Mouse (Mus musculus) embryonic facial prominence, embryonic 14.5 days (tissue): ENCODE data around the gene 6030408B16Rik. TPM values are rescaled to one million over a fixed set of nuclear protein-coding genes. Genes with fewer than 3 reads are reported as not detected.

ENCODE experiments used
- ATAC-seq: fragments of 200-750 bp; cut with Nextera tagmentation; 2 replicates; pipeline ENCODE4 v1.8.0; 2017; ENCODE audit warnings: low read depth, moderate number of reproducible peaks, moderate TSS enrichment
- DNase-seq: peaks from one replicate; pipeline ENCODE4 v3.0.0-alpha.2; 2015; ENCODE audit warnings: low spot score
- H3K27ac ChIP-seq: fragments of 300-500 bp; sonication (generic); replicated peaks from 2 replicates; pipeline ENCODE4 v1.5.1; 2014; ENCODE audit warnings: low read depth, mild to moderate bottlenecking, low read length, moderate library complexity
- H3K27me3 ChIP-seq: fragments of 300-500 bp; sonication (generic); replicated peaks from 2 replicates; pipeline ENCODE4 v1.6.1; 2014; ENCODE audit warnings: low read length; ENCODE audit not compliant: control insufficient read depth, insufficient read depth
- H3K36me3 ChIP-seq: fragments of 300-500 bp; sonication (generic); 2 replicates; pipeline ENCODE4 v1.6.1; 2014; ENCODE audit warnings: low read length, mixed read lengths; ENCODE audit not compliant: control insufficient read depth, insufficient read depth
- H3K4me1 ChIP-seq: fragments of 300-500 bp; sonication (generic); 2 replicates; pipeline ENCODE4 v1.6.1; 2014; ENCODE audit warnings: antibody characterized with exemption, low read length; ENCODE audit not compliant: control insufficient read depth, insufficient read depth
- H3K4me2 ChIP-seq: fragments of 300-500 bp; sonication (generic); 2 replicates; pipeline ENCODE4 v1.6.1; 2014; ENCODE audit warnings: low read depth, mild to moderate bottlenecking, low read length, moderate library complexity, mixed read lengths
- H3K4me3 ChIP-seq: fragments of 300-500 bp; sonication (generic); 2 replicates; pipeline ENCODE4 v1.5.1; 2014; ENCODE audit warnings: low read depth, mild to moderate bottlenecking, low read length
- H3K9ac ChIP-seq: fragments of 300-500 bp; sonication (generic); 2 replicates; pipeline ENCODE4 v1.6.1; 2014; ENCODE audit warnings: low read depth, mild to moderate bottlenecking, low read length, moderate library complexity, mixed read lengths
- H3K9me3 ChIP-seq: fragments of 300-500 bp; sonication (generic); 2 replicates; pipeline ENCODE4 v1.6.1; 2016; ENCODE audit warnings: low read length; ENCODE audit not compliant: control insufficient read depth
- WGBS: fragments of 180-500 bp; shearing (Covaris S2); extraction: QIAGEN DNeasy Blood & Tissue Kit; methylation state at CpG from one replicate; pipeline ENCODE4 v1.1.7; 2014; 5-methylcytosine and 5-hydroxymethylcytosine counted together
- polyA plus RNA-seq: library from polyadenylated mRNA; unstranded; fragments of >200 nt; fragmentation: Nextera tagmentation; extraction: Ambion mirVana; gene quantifications from 2 replicates; pipeline ENCODE4 v1.2.1, GENCODE M21; 2014

The 6030408B16Rik gene
- polyA plus RNA-seq, 1 experiment from 2014 or later: 0.84 TPM

DNA sequence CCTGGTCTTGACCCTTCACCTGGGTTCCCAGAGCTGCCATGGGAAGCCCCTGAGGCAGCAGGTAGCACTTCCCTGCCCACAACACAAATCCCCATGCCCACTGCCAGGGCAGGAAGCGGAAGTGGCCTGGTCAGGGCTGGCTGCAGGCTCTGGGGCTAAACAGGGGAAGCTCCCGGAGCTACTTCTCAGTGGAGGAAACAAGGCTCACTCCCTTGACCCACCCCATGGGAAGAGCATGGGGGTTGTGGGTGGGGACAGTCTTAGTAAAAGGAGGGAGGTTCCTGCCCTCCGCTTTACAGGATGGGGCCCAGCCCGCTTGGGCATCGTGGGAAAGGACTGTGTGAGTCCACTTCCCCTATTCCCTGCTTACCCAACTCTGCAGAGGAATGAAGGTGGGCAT lies 30.5 kb upstream of the 6030408B16Rik start:
- Histone ChIP-seq H3K4me3 (no peak overlapping the region), H3K36me3 (no peaks in the 10 kb centered on the region; the same call in 1 of the 2 replicates), H3K27ac (no peak overlapping the region), H3K4me1 (peaks cover 35% of the 10 kb centered on the region), H3K4me2 (no peak overlapping the region), H3K27me3 (no peaks in the 10 kb centered on the region), H3K9ac (no peak overlapping the region), H3K9me3 (no peaks in the 10 kb centered on the region)
- no peak for ATAC-seq
- WGBS: 64% methylated on average over 5 of the region's 5 CpGs
- DNase-seq: peak; percentile 51

DNA sequence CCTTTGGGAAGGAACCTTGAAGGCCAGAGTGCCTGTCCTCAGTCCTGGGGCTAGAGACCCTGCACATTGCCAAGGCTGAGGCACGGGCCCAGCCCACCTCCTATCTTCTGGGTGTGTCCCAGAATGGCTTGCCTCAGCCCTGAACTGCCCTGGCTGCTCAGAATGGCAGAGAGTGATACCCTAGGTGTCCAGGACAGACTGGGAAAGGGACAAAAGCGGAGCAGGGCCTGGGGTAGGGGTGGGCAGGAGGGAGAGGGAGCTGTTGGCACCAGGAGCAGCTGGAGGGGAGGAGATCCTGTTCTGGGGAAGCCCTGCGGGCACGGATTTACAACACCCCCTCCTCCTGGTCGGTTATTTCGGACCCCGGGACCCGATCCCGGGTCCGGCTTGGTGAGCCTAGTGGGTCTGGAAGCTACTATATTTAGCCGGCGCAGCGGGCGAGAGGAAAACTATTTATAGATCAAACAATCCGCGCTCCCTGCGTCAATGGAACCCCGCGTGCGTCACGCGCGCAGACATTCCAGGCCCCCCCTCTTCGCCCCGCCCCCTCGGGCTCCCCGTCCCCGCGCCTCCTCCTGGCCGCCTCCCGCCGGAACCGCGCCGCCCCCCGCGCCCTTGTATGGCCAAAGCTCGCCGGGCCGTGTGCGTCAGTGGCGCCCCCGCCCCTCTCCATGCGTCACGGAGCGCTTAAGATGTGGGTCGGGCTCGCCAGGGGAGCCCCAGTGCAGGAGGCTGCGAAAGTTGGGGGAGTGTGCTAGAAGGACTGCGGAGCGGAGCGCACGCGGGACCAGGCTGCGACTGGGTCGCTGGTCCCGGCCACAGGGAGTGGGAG lies 26.7 kb upstream of the 6030408B16Rik start:
- peak overlapping the region; percentile 48 for H3K4me3 ChIP-seq
- DNase-seq (peak; percentile 96), ATAC-seq (peak; percentile 94)
- H3K4me2 ChIP-seq: peak overlapping the region; percentile 91
- no peaks in the 10 kb centered on the region for H3K27me3 ChIP-seq
- no peaks in the 10 kb centered on the region for H3K9me3 ChIP-seq
- WGBS: 2% methylated on average over 41 of the region's 57 CpGs
- peak overlapping the region; percentile 71 for H3K9ac ChIP-seq
- H3K36me3 ChIP-seq: peaks cover 15% of the 10 kb centered on the region
- peaks cover 24% of the 10 kb centered on the region for H3K4me1 ChIP-seq
- H3K27ac ChIP-seq: peak overlapping the region; percentile 82

- H3K27me3 ChIP-seq: no peaks in the 10 kb centered on the region
- peak; percentile 45 for DNase-seq
- H3K27ac ChIP-seq: peak overlapping the region; percentile 82
- peak overlapping the region; percentile 71 for H3K9ac ChIP-seq
- peak overlapping the region; percentile 91 for H3K4me2 ChIP-seq
- peaks cover 23% of the 10 kb centered on the region for H3K36me3 ChIP-seq
- ATAC-seq: peak; percentile 7; the same call in 1 of the 2 replicates
- H3K4me3 ChIP-seq: peak overlapping the region; percentile 48
- WGBS: 4% methylated on average over 25 of the region's 25 CpGs
- no peaks in the 10 kb centered on the region for H3K9me3 ChIP-seq
- H3K4me1 ChIP-seq: peaks cover 18% of the 10 kb centered on the region
Observed at GRCm38 (mm10) chr15:101267053-101268032, 25.7 kb upstream of the 6030408B16Rik start.

GRCm38 (mm10) chr15:101270101-101270820 lies 22.8 kb upstream of the 6030408B16Rik start:
- Histone ChIP-seq H3K9ac (no peak overlapping the region), H3K4me3 (no peak overlapping the region), H3K4me2 (no peak overlapping the region), H3K27me3 (no peaks in the 10 kb centered on the region), H3K27ac (no peak overlapping the region), H3K4me1 (peaks cover 18% of the 10 kb centered on the region), H3K9me3 (no peaks in the 10 kb centered on the region), H3K36me3 (peaks cover 45% of the 10 kb centered on the region)
- ATAC-seq: no peak
- 89% methylated on average over 29 of the region's 29 CpGs for WGBS
- no peak for DNase-seq

DNA sequence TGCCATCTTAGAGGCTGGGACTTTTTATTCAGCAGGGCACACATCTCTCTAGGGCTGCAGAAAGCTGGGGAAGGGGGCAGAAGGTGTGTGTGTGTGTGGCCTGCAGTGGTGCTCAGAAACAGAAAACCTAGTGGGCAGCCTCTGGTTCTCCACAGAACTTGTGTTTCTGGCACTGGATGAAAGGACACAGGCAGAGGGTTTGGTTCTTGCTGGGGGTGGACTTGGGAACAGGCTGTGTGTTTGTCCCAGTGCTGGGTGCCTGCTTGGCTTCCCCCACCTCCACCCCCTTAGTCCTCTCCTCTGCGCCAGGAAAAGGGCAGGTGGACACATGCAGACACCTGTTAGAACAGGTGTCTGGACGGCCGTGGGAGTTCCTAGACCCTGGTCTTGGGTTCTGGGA lies 21.9 kb upstream of the 6030408B16Rik start:
- Histone ChIP-seq H3K27me3 (no peaks in the 10 kb centered on the region), H3K4me3 (no peak overlapping the region), H3K27ac (no peak overlapping the region), H3K4me2 (no peak overlapping the region), H3K36me3 (peaks cover 45% of the 10 kb centered on the region), H3K9ac (no peak overlapping the region), H3K9me3 (no peaks in the 10 kb centered on the region), H3K4me1 (peaks cover 14% of the 10 kb centered on the region)
- ATAC-seq: no peak
- DNase-seq: no peak
- WGBS: 77% methylated on average over 3 of the region's 3 CpGs

- DNase-seq (no peak), ATAC-seq (no peak)
- H3K9me3 ChIP-seq: no peaks in the 10 kb centered on the region
- H3K27me3 ChIP-seq: no peaks in the 10 kb centered on the region
- 76% methylated on average over 14 of the region's 15 CpGs for WGBS
- peaks cover 45% of the 10 kb centered on the region for H3K36me3 ChIP-seq
- no peak overlapping the region for H3K9ac ChIP-seq
- H3K4me2 ChIP-seq: no peak overlapping the region
- peaks cover 13% of the 10 kb centered on the region for H3K4me1 ChIP-seq
- no peak overlapping the region for H3K4me3 ChIP-seq
- H3K27ac ChIP-seq: no peak overlapping the region
Observed at GRCm38 (mm10) chr15:101271513-101271912, 21.5 kb upstream of the 6030408B16Rik start.

DNA sequence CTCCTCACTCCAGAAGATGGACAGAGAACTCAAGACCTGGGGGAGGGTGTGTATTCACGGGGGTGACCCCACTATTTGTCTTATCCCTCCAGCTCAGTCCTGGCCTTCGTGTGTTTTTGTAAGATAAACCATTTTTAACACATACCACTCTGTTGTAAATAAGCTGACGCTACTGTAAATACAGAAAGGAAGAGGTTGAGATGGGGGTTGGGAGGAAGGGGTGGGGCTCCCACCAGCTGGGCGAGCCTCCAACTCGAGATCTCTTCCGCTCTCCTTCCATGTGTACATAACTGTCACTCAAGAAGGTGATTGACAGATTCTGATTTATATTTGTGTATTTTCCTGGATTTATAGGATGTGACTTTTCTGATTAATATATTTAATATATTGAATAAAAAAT lies 18.6 kb upstream of the 6030408B16Rik start:
- Histone ChIP-seq H3K4me3 (no peak overlapping the region), H3K9me3 (no peaks in the 10 kb centered on the region), H3K9ac (no peak overlapping the region), H3K36me3 (peaks cover 45% of the 10 kb centered on the region), H3K4me2 (no peak overlapping the region), H3K27ac (no peak overlapping the region), H3K27me3 (no peaks in the 10 kb centered on the region), H3K4me1 (peaks cover 3% of the 10 kb centered on the region; the same call in 1 of the 2 replicates)
- DNase-seq (no peak), ATAC-seq (no peak)
- 69% methylated on average over 6 of the region's 6 CpGs for WGBS

GRCm38 (mm10) chr15:101277351-101277899 lies 15.6 kb upstream of the 6030408B16Rik start:
- 25% methylated on average over 11 of the region's 11 CpGs for WGBS
- Histone ChIP-seq H3K27me3 (no peaks in the 10 kb centered on the region), H3K4me3 (no peak overlapping the region), H3K4me2 (no peak overlapping the region), H3K36me3 (peaks cover 21% of the 10 kb centered on the region), H3K4me1 (peaks cover 3% of the 10 kb centered on the region; the same call in 1 of the 2 replicates), H3K9me3 (no peaks in the 10 kb centered on the region), H3K9ac (no peak overlapping the region), H3K27ac (no peak overlapping the region; the same call in 1 of the 2 replicates)
- ATAC-seq (peak; percentile 34; the same call in 1 of the 2 replicates), DNase-seq (peak; percentile 57)
